ENCODE assay signal across 8 mouse cellular contexts in the genomic region with DNA sequence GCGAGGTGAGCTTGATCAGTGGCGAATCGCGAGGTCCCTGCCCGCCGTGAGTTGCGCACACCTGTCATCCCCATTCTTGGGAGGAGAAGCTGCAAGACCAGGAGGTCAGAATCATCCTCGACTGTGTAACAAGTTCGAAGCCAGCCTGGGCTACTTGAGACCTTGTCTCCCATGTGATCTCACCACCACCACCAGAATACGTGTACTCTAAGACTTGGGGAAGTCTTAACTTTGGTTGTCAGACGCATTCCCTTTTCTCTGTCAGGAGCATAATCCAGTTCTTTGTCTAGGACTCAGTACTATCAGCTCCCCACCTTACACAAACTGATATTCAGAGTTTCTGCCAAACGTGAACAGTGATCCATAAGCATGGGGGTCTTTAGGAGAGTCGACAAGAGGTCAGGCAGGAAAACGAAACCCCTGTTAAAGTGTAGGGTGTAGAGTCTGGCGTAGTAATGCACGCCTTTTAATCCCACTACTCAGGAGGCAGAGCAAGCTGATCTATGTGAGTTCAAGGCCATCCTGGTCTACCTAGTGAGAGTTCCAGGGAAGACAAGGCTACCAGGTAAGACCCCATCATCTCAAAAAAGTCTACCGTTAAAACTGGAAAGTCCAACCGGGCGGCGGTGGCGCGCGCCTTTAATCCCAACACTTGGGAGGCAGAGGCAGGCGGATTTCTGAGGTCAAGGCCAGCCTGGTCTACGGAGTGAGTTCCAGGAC. TPM values are rescaled to one million over a fixed set of nuclear protein-coding genes. Genes with fewer than 3 reads are reported as not detected.
DNase-seq lines count a peak whose midpoint lies in the region; ATAC-seq lines count a peak whose summit lies in the region.

No protein-coding gene starts in this region.

- H3K36me3 ChIP-seq in lung, embryonic 15.5 days: peaks cover 19% of the 10 kb centered on the region
- peaks cover 23% of the 10 kb centered on the region for H3K36me3 ChIP-seq in embryonic facial prominence, embryonic 15.5 days
- peaks cover 19% of the 10 kb centered on the region for H3K36me3 ChIP-seq in intestine, embryonic 16.5 days (ENCODE audit: control insufficient read depth, insufficient read depth, low read length)
- H3K36me3 ChIP-seq in neural tube, embryonic 14.5 days (ENCODE audit: control insufficient read depth, insufficient read depth, low read length): peaks cover 15% of the 10 kb centered on the region

- no peak for ATAC-seq in lung, embryonic 15.5 days (ENCODE audit: borderline replicate concordance, extremely low read depth, low FRiP score, low TSS enrichment)
- no peak for ATAC-seq in embryonic facial prominence, embryonic 15.5 days (ENCODE audit: insufficient number of reproducible peaks, low FRiP score, low TSS enrichment, low read depth)
- no peak for ATAC-seq in intestine, embryonic 16.5 days
- no peak for ATAC-seq in neural tube, embryonic 14.5 days (ENCODE audit: low read depth)

- H3K27ac ChIP-seq in lung, embryonic 15.5 days: peak overlapping the region; percentile 96
- peak overlapping the region; percentile 97; the same call in 1 of the 2 replicates for H3K27ac ChIP-seq in embryonic facial prominence, embryonic 15.5 days (replicated peaks)
- H3K27ac ChIP-seq in intestine, embryonic 16.5 days (ENCODE audit: low read length): no peak overlapping the region
- no peak overlapping the region for H3K27ac ChIP-seq in neural tube, embryonic 14.5 days (ENCODE audit: low read depth, low read length)

- peak overlapping the region; percentile 90 for H3K9ac ChIP-seq in lung, embryonic 15.5 days
- peak overlapping the region; percentile 66 for H3K9ac ChIP-seq in embryonic facial prominence, embryonic 15.5 days
- peak overlapping the region; percentile 91 for H3K9ac ChIP-seq in intestine, embryonic 16.5 days (ENCODE audit: low read depth, low read length)
- H3K9ac ChIP-seq in neural tube, embryonic 14.5 days (replicated peaks; ENCODE audit: low read depth, low read length): peak overlapping the region; percentile 72

- WGBS in lung, embryonic 15.5 days: 38% methylated on average over 25 of the region's 25 CpGs
- 43% methylated on average over 25 of the region's 25 CpGs for WGBS in embryonic facial prominence, embryonic 15.5 days
- WGBS in intestine, embryonic 16.5 days: 39% methylated on average over 25 of the region's 25 CpGs
- 42% methylated on average over 25 of the region's 25 CpGs for WGBS in neural tube, embryonic 14.5 days

- no peaks in the 10 kb centered on the region for H3K27me3 ChIP-seq in lung, embryonic 15.5 days
- no peaks in the 10 kb centered on the region for H3K27me3 ChIP-seq in embryonic facial prominence, embryonic 15.5 days
- no peaks in the 10 kb centered on the region for H3K27me3 ChIP-seq in intestine, embryonic 16.5 days (replicated peaks; ENCODE audit: control insufficient read depth, insufficient read depth, low read length)
- no peaks in the 10 kb centered on the region for H3K27me3 ChIP-seq in neural tube, embryonic 14.5 days (ENCODE audit: control insufficient read depth, insufficient read depth, low read length)

- peak overlapping the region; percentile 83 for H3K4me2 ChIP-seq in lung, embryonic 15.5 days
- H3K4me2 ChIP-seq in embryonic facial prominence, embryonic 15.5 days (replicated peaks): peak overlapping the region; percentile 87
- H3K4me2 ChIP-seq in intestine, embryonic 16.5 days (ENCODE audit: low read depth, low read length): peak overlapping the region; percentile 43
- H3K4me2 ChIP-seq in neural tube, embryonic 14.5 days (ENCODE audit: low read depth, low read length): peak overlapping the region; percentile 84

- H3K9me3 ChIP-seq in lung, embryonic 15.5 days: no peaks in the 10 kb centered on the region
- H3K9me3 ChIP-seq in embryonic facial prominence, embryonic 15.5 days (replicated peaks): no peaks in the 10 kb centered on the region
- no peaks in the 10 kb centered on the region for H3K9me3 ChIP-seq in intestine, embryonic 16.5 days (ENCODE audit: control insufficient read depth, low read length)
- no peaks in the 10 kb centered on the region for H3K9me3 ChIP-seq in neural tube, embryonic 14.5 days (ENCODE audit: control insufficient read depth, low read length)

- no peak for DNase-seq in lung, postnatal 36 days
- DNase-seq in embryo, embryonic 11 days: no peak
- DNase-seq in adrenal gland, postnatal 14 days: no peak
- DNase-seq in thymus, postnatal 4 days: no peak

- H3K4me1 ChIP-seq in lung, embryonic 15.5 days: peaks cover 30% of the 10 kb centered on the region
- peaks cover 26% of the 10 kb centered on the region for H3K4me1 ChIP-seq in embryonic facial prominence, embryonic 15.5 days
- H3K4me1 ChIP-seq in intestine, embryonic 16.5 days (ENCODE audit: control insufficient read depth, insufficient read depth, low read length): peaks cover 23% of the 10 kb centered on the region
- peaks cover 25% of the 10 kb centered on the region for H3K4me1 ChIP-seq in neural tube, embryonic 14.5 days (ENCODE audit: control insufficient read depth, insufficient read depth, low read length)

- H3K4me3 ChIP-seq in lung, embryonic 15.5 days: peak overlapping the region; percentile 99
- H3K4me3 ChIP-seq in embryonic facial prominence, embryonic 15.5 days (replicated peaks): peak overlapping the region; percentile 96
- peak overlapping the region; percentile 93 for H3K4me3 ChIP-seq in intestine, embryonic 16.5 days (ENCODE audit: low read length)
- peak overlapping the region; percentile 95 for H3K4me3 ChIP-seq in neural tube, embryonic 14.5 days (ENCODE audit: low read depth, low read length)

RNA-seq across cellular contexts. Expression of a gene that starts 0.7 kb away (rescaled TPM):
- polyA plus RNA-seq in lung, embryonic 15.5 days (2015; fragmentation: Nextera tagmentation; extraction: Ambion mirVana): 19.7 and 20.6 TPM in 2 replicates
- 19.2 and 19.6 TPM in 2 replicates for polyA plus RNA-seq in embryonic facial prominence, embryonic 15.5 days (2015; fragmentation: Nextera tagmentation; extraction: Ambion mirVana)
- polyA plus RNA-seq in intestine, embryonic 16.5 days (2015; fragmentation: Nextera tagmentation; extraction: Ambion mirVana): 13.8 and 14.5 TPM in 2 replicates
- polyA plus RNA-seq in neural tube, embryonic 14.5 days (2014; fragmentation: Nextera tagmentation; extraction: Ambion mirVana): 23.1 and 27.6 TPM in 2 replicates
- 15.9 and 18.2 TPM in 2 replicates for total RNA-seq in adrenal gland, postnatal 14 days (2021)

RNA-seq across cellular contexts. Expression of a gene that starts 0.9 kb away (rescaled TPM):
- 43.7 and 44.6 TPM in 2 replicates for polyA plus RNA-seq in lung, embryonic 15.5 days (2015; fragmentation: Nextera tagmentation; extraction: Ambion mirVana)
- 48.6 and 49.5 TPM in 2 replicates for polyA plus RNA-seq in embryonic facial prominence, embryonic 15.5 days (2015; fragmentation: Nextera tagmentation; extraction: Ambion mirVana)
- polyA plus RNA-seq in intestine, embryonic 16.5 days (2015; fragmentation: Nextera tagmentation; extraction: Ambion mirVana): 40.5 and 41.7 TPM in 2 replicates
- polyA plus RNA-seq in neural tube, embryonic 14.5 days (2014; fragmentation: Nextera tagmentation; extraction: Ambion mirVana): 41.4 and 45.3 TPM in 2 replicates
- total RNA-seq in adrenal gland, postnatal 14 days (2021): 25.7 and 28.5 TPM in 2 replicates

RNA-seq across cellular contexts. Expression of a gene that starts 24.9 kb away (rescaled TPM):
- 0.57 and 2.7 TPM in 2 replicates for polyA plus RNA-seq in lung, embryonic 15.5 days (2015; fragmentation: Nextera tagmentation; extraction: Ambion mirVana)
- polyA plus RNA-seq in embryonic facial prominence, embryonic 15.5 days (2015; fragmentation: Nextera tagmentation; extraction: Ambion mirVana): 1.6 and 2.1 TPM in 2 replicates
- 0.12 and 0.33 TPM in 2 replicates for polyA plus RNA-seq in intestine, embryonic 16.5 days (2015; fragmentation: Nextera tagmentation; extraction: Ambion mirVana)
- 0.31 and 0.72 TPM in 2 replicates for polyA plus RNA-seq in neural tube, embryonic 14.5 days (2014; fragmentation: Nextera tagmentation; extraction: Ambion mirVana)
- total RNA-seq in adrenal gland, postnatal 14 days (2021): 1.5 and 2.5 TPM in 2 replicates

RNA-seq across cellular contexts. Expression of a gene that starts 35.0 kb away (rescaled TPM):
- 23.7 and 24.5 TPM in 2 replicates for polyA plus RNA-seq in lung, embryonic 15.5 days (2015; fragmentation: Nextera tagmentation; extraction: Ambion mirVana)
- polyA plus RNA-seq in embryonic facial prominence, embryonic 15.5 days (2015; fragmentation: Nextera tagmentation; extraction: Ambion mirVana): 26.9 and 27.0 TPM in 2 replicates
- polyA plus RNA-seq in intestine, embryonic 16.5 days (2015; fragmentation: Nextera tagmentation; extraction: Ambion mirVana): 52.8 and 56.5 TPM in 2 replicates
- polyA plus RNA-seq in neural tube, embryonic 14.5 days (2014; fragmentation: Nextera tagmentation; extraction: Ambion mirVana): 23.5 and 24.4 TPM in 2 replicates
- 13.7 and 17.5 TPM in 2 replicates for total RNA-seq in adrenal gland, postnatal 14 days (2021)

RNA-seq across cellular contexts. Expression of a gene that starts 35.9 kb away (rescaled TPM):
- polyA plus RNA-seq in lung, embryonic 15.5 days (2015; fragmentation: Nextera tagmentation; extraction: Ambion mirVana): 26.5 and 27.7 TPM in 2 replicates
- polyA plus RNA-seq in embryonic facial prominence, embryonic 15.5 days (2015; fragmentation: Nextera tagmentation; extraction: Ambion mirVana): 26.7 and 27.6 TPM in 2 replicates
- polyA plus RNA-seq in intestine, embryonic 16.5 days (2015; fragmentation: Nextera tagmentation; extraction: Ambion mirVana): 24.9 and 25.0 TPM in 2 replicates
- polyA plus RNA-seq in neural tube, embryonic 14.5 days (2014; fragmentation: Nextera tagmentation; extraction: Ambion mirVana): 35.0 and 36.3 TPM in 2 replicates
- total RNA-seq in adrenal gland, postnatal 14 days (2021): 30.8 and 31.9 TPM in 2 replicates

Comparison
In these comparisons a context has a peak if more than half of its experiments do, and no peak if none do; other contexts are left out.
1. H3K27ac ChIP-seq: peak in lung, embryonic 15.5 days (single experiment) and embryonic facial prominence, embryonic 15.5 days (single experiment); none in intestine, embryonic 16.5 days (single experiment) and neural tube, embryonic 14.5 days (single experiment).
2. Peak in every context shown above with its lines, with median percentiles within 50 percentile points of each other: H3K4me2 ChIP-seq, H3K4me3 ChIP-seq and H3K9ac ChIP-seq.